Mouse (Mus musculus) telencephalon, adult 2 months (tissue): ENCODE results near the gene Zfp972.
"Not testable (repeated sequence)": the region's sequence is repeated elsewhere in the genome, so short reads cannot be mapped to it uniquely, and the experiment has no call there.

Experiments used
- DNase-seq: peaks from one replicate; pipeline ENCODE4 v3.0.0-alpha.2; 2011; ENCODE audit warnings: low read depth, low spot score

Zfp972 gene

DNA sequence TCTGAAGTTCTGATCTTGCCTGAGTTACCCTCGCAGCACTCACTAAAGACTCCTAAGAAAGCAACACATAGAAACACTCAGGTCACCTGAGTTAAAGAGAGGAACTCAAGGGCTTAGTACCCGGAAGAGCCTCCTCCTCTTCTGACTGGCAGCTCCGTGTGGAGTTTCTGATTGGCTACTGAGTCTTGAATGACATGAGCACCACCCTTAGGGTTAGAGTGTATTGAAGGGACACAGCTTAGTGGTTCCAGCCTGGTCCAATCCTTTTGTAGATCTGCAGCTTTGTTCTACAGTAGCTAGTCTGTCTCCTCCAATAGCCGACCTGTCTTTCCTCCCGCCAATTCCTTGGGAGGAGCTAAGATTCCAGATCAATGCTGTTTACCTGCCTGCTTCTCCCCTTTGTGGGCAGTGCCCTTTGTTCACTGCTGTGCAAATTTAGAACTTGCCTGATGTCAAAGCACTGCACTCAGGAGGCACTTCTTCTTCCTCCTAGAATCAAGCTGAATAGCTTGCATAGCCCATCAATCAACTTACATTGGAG lies at the start of gene Zfp972:
Gene Zfp972 (minus strand): TSS at position 51 of the 541 bp plus-strand sequence.
- DNase-seq: not testable (repeated sequence)

GRCm38 (mm10) chr2:177974814-177975213 lies 49.4 kb upstream of the Zfp972 start:
- not testable (repeated sequence) for DNase-seq

GRCm38 (mm10) chr2:177957145-177957544 lies 31.7 kb upstream of the Zfp972 start, which contains the start of gene Gm14326:
Gm14326 (minus strand) TSS chr2:177957297.
- not testable (repeated sequence) for DNase-seq

- not testable (repeated sequence) for DNase-seq
These were observed 31.3 kb upstream of the Zfp972 start for GRCm38 (mm10) chr2:177956734-177957133.

- DNase-seq: not testable (repeated sequence)
These were observed 22.1 kb downstream of the Zfp972 start for GRCm38 (mm10) chr2:177903276-177903675.

DNA sequence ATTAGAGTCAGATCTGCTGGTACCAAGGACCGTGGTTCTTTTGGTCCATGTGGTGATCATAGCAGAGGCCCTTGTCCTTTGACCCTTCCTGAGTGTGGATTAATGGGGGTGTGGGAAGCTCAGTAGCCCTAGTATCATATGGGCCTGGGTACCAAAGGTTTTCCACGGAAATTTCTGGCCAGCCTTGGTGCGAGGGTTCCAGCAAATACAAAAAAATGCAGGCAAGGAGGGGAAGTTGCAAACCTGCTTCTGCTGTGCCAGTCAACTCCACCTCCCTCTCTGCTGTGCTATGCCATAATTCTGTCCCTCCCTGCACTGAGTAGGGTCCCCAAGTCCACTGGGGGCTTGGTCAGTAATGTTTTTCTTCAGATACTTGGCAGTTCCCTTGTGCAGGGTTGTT lies 27.2 kb downstream of the Zfp972 start:
- not testable (repeated sequence) for DNase-seq

DNA sequence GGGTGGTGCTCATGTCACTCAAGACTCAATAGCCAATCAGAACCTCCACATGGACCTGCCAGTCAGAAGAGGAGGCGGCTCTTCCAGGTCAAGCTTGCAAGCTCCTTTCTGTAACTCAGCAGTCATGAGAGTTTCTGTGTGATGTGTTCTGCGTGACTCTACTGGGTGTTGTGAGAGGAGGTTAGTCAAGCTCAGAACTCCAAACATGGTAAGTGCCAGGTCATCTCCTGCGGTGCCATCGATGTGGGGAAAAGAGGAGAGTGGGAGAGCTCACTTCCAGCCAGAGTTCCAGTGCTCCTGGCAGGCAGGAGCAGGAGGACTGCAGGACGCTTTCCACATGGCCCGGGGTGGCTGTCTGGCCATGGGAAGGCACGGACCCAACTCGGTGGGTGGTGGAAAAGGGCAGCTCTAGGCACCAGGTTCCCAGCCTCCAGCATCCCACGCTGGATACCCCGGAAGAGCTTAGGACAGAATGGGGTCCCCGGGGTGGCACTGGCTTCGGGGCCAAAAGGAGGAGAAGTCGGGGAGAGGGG lies 28.3 kb downstream of the Zfp972 start, which contains the start of gene Gm14327:
Gene Gm14327 (plus strand): TSS at position 51 of the 533 bp plus-strand sequence.
- not testable (repeated sequence) for DNase-seq

GRCm38 (mm10) chr2:177887743-177888142 lies 37.7 kb downstream of the Zfp972 start:
- DNase-seq: not testable (repeated sequence)

- DNase-seq: not testable (repeated sequence)
These were observed 63.2 kb downstream of the Zfp972 start for GRCm38 (mm10) chr2:177862254-177862653.
